Mouse (Mus musculus): ENCODE data around the gene Cnnm3. TPM values are rescaled to one million over a fixed set of nuclear protein-coding genes. Genes with fewer than 3 reads are reported as not detected.

Cnnm3 gene
- polyA plus RNA-seq, 1 experiment from 2014 or later = 4.6 TPM

- no peaks in the 10 kb centered on the region for H3K27me3 ChIP-seq
- H3K4me2 ChIP-seq (replicated peaks) = no peak overlapping the region
- H3K4me1 ChIP-seq = no peaks in the 10 kb centered on the region
- H3K9me3 ChIP-seq (replicated peaks) = no peaks in the 10 kb centered on the region
- peaks cover 33% of the 10 kb centered on the region for H3K36me3 ChIP-seq
- H3K27ac ChIP-seq = no peak overlapping the region
- H3K4me3 ChIP-seq = no peak overlapping the region
- no peak overlapping the region for H3K9ac ChIP-seq
- WGBS = 91% methylated on average over 11 of the region's 11 CpGs
- no peak for ATAC-seq (ENCODE audit: low FRiP score)
Measured at GRCm38 (mm10) chr1:36540132-36540531, 28.5 kb downstream of the Cnnm3 start.

DNA sequence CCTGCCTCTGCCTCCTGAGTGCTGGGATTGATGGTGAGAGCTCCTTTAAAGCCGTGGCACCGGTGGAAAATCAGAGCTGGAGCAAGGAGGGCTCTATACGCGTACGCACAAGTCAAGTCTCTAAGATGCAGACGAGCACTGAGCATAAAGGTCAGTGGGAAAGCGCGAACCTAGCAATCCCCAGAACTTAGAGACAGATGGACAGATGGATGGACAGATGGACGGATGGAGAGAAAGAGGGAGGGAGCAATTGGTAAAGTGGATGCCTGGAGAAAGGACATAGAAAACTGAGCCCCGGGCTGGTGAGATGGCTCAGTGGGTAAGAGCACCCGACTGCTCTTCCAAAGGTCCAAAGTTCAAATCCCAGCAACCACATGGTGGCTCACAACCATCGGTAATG lies 29.1 kb downstream of the Cnnm3 start:
- no peak overlapping the region for H3K27ac ChIP-seq
- no peak overlapping the region for H3K4me2 ChIP-seq (replicated peaks)
- H3K9me3 ChIP-seq (replicated peaks) = no peaks in the 10 kb centered on the region
- no peak overlapping the region for H3K4me3 ChIP-seq
- H3K4me1 ChIP-seq = 0 out of 2 replicates have a peak, but pooled peaks cover 2% of the 10 kb centered on the region
- 96% methylated on average over 12 of the region's 12 CpGs for WGBS
- H3K27me3 ChIP-seq = no peaks in the 10 kb centered on the region
- no peak for ATAC-seq (ENCODE audit: low FRiP score)
- H3K36me3 ChIP-seq = peaks cover 33% of the 10 kb centered on the region
- no peak overlapping the region for H3K9ac ChIP-seq

DNA sequence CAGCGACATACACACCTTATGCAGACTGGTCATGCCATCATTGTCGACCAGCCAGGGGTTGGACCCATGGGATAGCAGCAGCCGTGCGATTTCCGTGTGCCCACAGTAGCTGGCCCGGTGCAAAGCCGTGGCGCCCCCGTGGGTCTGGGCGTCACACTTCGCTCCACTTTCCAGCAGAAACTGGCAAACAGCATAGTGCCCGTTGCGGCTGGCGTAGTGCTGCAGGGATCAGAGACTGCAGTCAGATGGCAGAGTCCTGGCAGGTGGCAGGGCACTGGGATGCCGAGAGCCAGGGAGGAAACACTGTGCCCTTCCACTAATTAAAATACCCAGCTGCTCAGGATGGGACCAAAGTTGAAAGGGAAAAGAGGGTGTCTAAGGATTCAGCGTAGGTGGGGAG lies 30.2 kb downstream of the Cnnm3 start:
- Histone ChIP-seq H3K9me3 (replicated peaks) (no peaks in the 10 kb centered on the region), H3K4me1 (peaks cover 9% of the 10 kb centered on the region), H3K4me3 (no peak overlapping the region), H3K4me2 (replicated peaks) (no peak overlapping the region), H3K9ac (no peak overlapping the region), H3K36me3 (peaks cover 33% of the 10 kb centered on the region), H3K27ac (no peak overlapping the region), H3K27me3 (no peaks in the 10 kb centered on the region)
- WGBS = 93% methylated on average over 16 of the region's 16 CpGs
- ATAC-seq (ENCODE audit: low FRiP score) = no peak

- Histone ChIP-seq H3K4me2 (replicated peaks) (no peak overlapping the region), H3K27me3 (no peaks in the 10 kb centered on the region), H3K36me3 (peaks cover 33% of the 10 kb centered on the region), H3K4me1 (peaks cover 15% of the 10 kb centered on the region), H3K9me3 (replicated peaks) (no peaks in the 10 kb centered on the region), H3K9ac (no peak overlapping the region), H3K4me3 (no peak overlapping the region), H3K27ac (no peak overlapping the region)
- ATAC-seq (ENCODE audit: low FRiP score) = no peak
- 93% methylated on average over 9 of the region's 9 CpGs for WGBS
Measured at GRCm38 (mm10) chr1:36542925-36543324, 31.3 kb downstream of the Cnnm3 start.

DNA sequence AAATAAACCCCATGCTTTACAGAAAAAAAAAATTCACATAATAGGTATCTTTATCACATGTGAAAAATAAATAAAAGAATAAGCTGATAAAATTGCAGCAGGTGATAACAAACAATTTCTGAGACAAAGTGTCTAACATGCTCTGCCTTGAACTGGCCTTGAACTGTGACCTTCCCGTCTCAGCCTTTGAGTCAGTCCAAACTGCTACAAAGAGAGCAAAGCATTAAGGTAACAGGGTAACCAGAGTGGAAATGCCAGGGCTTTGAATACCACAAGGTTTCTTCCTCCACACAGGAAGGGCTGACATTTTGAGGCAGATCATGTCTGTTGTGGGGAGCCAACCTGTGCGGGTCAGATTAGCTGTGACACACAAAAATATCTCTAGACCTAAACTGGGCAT lies 33.7 kb downstream of the Cnnm3 start:
- Histone ChIP-seq H3K4me3 (no peak overlapping the region), H3K9ac (no peak overlapping the region), H3K27me3 (no peaks in the 10 kb centered on the region), H3K36me3 (peaks cover 35% of the 10 kb centered on the region), H3K27ac (no peak overlapping the region), H3K9me3 (replicated peaks) (no peaks in the 10 kb centered on the region), H3K4me2 (replicated peaks) (no peak overlapping the region), H3K4me1 (peaks cover 36% of the 10 kb centered on the region)
- WGBS = 85% methylated on average over 2 of the region's 2 CpGs
- no peak for ATAC-seq (ENCODE audit: low FRiP score)

DNA sequence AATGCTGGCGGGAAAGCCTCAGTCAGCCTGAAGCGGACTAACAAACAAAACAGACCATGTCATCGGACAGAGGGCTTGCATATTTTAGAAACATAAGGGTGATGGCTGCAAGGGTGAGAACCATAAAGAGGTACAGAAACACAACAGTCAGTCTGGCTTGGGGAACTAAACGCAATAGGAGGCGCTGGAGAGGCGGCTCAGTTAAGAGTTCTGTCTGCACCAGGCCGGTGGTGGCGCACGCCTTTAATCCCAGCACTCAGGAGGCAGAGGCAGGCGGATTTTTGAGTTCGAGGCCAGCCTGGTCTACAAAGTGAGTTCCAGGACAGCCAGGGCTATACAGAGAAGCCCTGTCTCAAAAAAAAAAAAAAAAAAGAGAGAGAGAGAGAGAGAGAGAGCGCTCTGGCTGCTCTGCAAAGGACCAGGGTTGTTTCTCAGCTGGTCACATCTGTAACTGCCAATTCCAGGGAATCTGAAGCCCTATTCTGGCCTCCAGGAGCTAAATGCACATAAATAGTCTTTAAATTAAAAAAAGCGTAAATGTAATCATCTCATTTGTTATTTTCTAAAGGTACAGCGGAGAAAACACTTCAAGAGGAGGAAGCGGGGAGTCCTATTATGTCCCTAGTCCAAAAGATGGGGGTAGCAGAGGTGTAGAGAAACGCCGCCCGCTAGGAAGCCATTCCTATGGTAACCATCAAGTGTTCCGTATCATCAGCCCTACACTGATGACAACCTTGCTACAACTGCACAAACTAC lies 34.4 kb downstream of the Cnnm3 start:
- WGBS = 65% methylated on average over 17 of the region's 19 CpGs
- Histone ChIP-seq H3K27me3 (no peaks in the 10 kb centered on the region), H3K4me1 (peaks cover 38% of the 10 kb centered on the region), H3K4me3 (peak overlapping the region; percentile 57), H3K4me2 (replicated peaks) (peak overlapping the region; percentile 69), H3K9me3 (replicated peaks) (no peaks in the 10 kb centered on the region), H3K9ac (peak overlapping the region; percentile 80), H3K36me3 (peaks cover 36% of the 10 kb centered on the region), H3K27ac (no peak overlapping the region)
- no peak for ATAC-seq (ENCODE audit: low FRiP score)

DNA sequence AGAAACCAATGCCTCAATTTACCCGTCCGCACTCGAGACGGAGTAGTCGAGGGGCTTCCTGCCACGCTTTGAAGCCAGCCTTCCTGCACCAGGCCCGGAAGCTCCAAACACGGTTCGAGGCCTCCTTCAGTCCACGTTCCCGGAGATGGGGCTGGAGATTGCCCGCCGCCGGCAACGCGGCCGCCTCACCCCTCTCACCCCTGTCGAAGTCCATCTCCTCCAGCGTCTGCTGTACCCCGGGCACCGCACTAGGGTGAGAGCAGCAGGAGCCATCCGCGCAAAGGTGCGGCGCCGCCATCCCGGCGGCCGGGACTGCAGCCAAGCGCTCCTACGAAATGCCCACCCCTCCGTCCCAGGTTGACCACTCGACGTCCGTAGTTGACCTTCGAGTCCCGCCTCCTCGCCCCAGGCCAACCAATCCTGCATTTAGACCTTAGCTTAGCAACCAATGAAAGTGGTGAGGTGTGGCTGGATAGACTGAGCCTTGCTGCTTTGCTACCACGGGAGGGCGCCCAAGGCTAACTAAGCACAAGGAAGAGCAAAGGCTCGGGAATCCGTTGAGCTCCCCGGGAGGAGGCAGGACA lies 35.3 kb downstream of the Cnnm3 start, which contains the start of gene Ankrd39:
TSS of gene Ankrd39 (minus strand) at position 558 of the 584 bp plus-strand sequence.
- no peaks in the 10 kb centered on the region for H3K27me3 ChIP-seq
- peaks cover 40% of the 10 kb centered on the region for H3K4me1 ChIP-seq

GRCm38 (mm10) chr1:36547981-36548598 lies 36.4 kb downstream of the Cnnm3 start:
- Histone ChIP-seq H3K36me3 (peaks cover 45% of the 10 kb centered on the region), H3K27me3 (no peaks in the 10 kb centered on the region), H3K4me3 (no peak overlapping the region), H3K9me3 (replicated peaks) (no peaks in the 10 kb centered on the region), H3K27ac (peak overlapping the region; percentile 84), H3K9ac (peak overlapping the region; percentile 35; the same call in 1 of the 2 replicates), H3K4me2 (replicated peaks) (peak overlapping the region; percentile 27; the same call in 1 of the 2 replicates), H3K4me1 (peaks cover 41% of the 10 kb centered on the region)
- ATAC-seq (ENCODE audit: low FRiP score) = no peak
- WGBS = 41% methylated on average over 9 of the region's 9 CpGs

More for the DNA sequence above, 35.3 kb downstream of the Cnnm3 start, which contains the start of gene Ankrd39:
- peak within 1 kb of the TSS; percentile 84 for H3K27ac ChIP-seq
- H3K9me3 ChIP-seq (replicated peaks) = no peaks in the 10 kb centered on the region
- peaks cover 37% of the 10 kb centered on the region for H3K36me3 ChIP-seq
- ATAC-seq (ENCODE audit: low FRiP score) = peak; percentile 97
- H3K4me2 ChIP-seq (replicated peaks) = peak within 1 kb of the TSS; percentile 69
- WGBS = under 1% methylated on average over 43 of the region's 43 CpGs
- H3K9ac ChIP-seq = peak within 1 kb of the TSS; percentile 80
- H3K4me3 ChIP-seq = peak within 1 kb of the TSS; percentile 57

DNA sequence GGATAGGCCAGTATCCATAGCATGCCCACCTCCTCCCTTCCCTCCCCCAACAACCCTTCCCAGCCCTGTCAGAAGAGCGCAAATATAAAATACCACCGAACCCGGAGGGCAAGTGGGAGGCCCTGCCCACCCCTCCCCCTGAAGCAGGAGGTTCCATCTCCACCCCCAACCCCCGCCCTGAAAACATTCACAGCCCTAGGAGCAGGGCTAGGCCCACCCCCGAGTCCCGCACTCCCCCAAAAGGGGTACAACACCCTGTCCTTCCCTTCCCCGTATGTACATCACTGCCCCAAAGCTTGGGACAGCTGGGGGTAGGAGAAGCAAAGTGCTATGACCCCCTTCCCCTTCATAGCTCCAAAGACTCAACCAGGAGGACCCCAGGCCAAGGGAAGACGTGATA lies 37.1 kb downstream of the Cnnm3 start:
- H3K4me3 ChIP-seq = no peak overlapping the region
- ATAC-seq (ENCODE audit: low FRiP score) = no peak
- 0 out of 2 replicates have a peak overlapping the region, but pooled peaks have one; percentile 8 for H3K4me2 ChIP-seq (replicated peaks)
- no peaks in the 10 kb centered on the region for H3K27me3 ChIP-seq
- H3K36me3 ChIP-seq = peaks cover 52% of the 10 kb centered on the region
- no peaks in the 10 kb centered on the region for H3K9me3 ChIP-seq (replicated peaks)
- H3K27ac ChIP-seq = peak overlapping the region; percentile 84; the same call in 1 of the 2 replicates
- 54% methylated on average over 8 of the region's 8 CpGs for WGBS
- H3K4me1 ChIP-seq = peaks cover 48% of the 10 kb centered on the region
- 0 out of 2 replicates have a peak overlapping the region, but pooled peaks have one; percentile 41 for H3K9ac ChIP-seq

DNA sequence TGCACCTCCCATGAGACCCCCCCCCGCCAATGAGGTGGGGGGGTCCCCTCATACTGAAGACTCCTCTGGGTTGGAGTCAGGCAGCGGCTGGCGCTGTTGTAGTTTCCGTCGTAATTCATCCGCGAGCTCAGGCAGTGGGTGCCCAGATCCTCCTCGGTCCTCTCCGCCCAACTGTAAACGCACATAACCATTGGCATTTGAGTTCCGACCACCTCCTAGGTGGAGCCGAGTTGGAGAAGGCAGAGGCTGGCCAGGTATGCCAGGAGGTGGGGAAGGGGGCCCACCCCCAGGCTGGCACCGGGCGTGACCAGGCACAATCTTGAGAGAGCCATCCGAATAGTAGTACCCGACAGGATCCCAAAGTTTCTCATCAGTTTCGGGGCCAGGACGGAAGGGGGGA lies 37.8 kb downstream of the Cnnm3 start:
- Histone ChIP-seq H3K36me3 (peaks cover 59% of the 10 kb centered on the region), H3K9ac (no peak overlapping the region; the same call in 1 of the 2 replicates), H3K4me2 (replicated peaks) (no peak overlapping the region), H3K9me3 (replicated peaks) (no peaks in the 10 kb centered on the region), H3K27me3 (no peaks in the 10 kb centered on the region), H3K4me1 (peaks cover 54% of the 10 kb centered on the region), H3K4me3 (no peak overlapping the region), H3K27ac (no peak overlapping the region)
- ATAC-seq (ENCODE audit: low FRiP score) = no peak
- WGBS = 90% methylated on average over 18 of the region's 18 CpGs

DNA sequence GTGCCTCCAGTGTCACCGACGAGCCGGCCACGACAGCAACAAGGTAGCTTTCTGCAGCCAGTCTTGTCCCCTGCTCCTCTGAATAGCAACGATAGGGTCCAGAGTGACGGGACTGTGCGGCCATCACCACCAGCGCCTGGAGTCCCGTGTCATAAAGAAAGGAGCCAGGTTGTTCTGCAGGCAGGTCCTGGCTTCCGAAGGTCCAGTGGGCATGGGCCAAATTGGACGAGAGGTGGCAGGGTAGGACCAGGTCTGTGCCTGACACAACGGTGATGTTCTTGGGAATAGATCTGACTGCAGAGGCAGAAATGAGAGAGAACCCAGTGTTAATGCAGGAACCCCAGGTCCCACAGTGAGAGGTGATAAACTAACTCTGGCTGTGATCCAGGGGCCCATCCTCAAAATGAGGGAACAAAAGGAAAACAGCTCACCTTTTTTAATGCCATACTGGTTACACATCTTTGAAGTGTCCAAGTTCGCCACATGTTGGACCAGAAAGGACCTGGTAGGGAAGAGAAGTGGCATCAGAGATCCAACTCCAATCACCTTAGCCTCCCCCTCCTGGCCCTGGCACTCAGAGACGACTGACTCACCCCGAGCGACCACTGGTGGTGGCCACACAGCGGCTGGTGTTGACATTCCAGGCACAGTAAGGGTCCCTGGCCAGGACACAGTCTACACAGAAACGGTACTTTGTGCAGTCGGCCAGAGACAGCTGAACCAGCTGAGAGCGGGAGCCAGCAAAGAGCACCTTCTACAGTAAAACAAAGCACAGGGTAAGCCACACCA lies 38.6 kb downstream of the Cnnm3 start:
- Histone ChIP-seq H3K36me3 (peaks cover 64% of the 10 kb centered on the region), H3K4me2 (replicated peaks) (no peak overlapping the region), H3K27me3 (no peaks in the 10 kb centered on the region), H3K27ac (no peak overlapping the region), H3K9ac (no peak overlapping the region), H3K4me3 (no peak overlapping the region), H3K4me1 (peaks cover 62% of the 10 kb centered on the region), H3K9me3 (replicated peaks) (no peaks in the 10 kb centered on the region)
- WGBS = 79% methylated on average over 20 of the region's 20 CpGs
- no peak for ATAC-seq (ENCODE audit: low FRiP score)

- WGBS = 90% methylated on average over 17 of the region's 17 CpGs
- H3K4me2 ChIP-seq (replicated peaks) = no peak overlapping the region
- no peak for ATAC-seq (ENCODE audit: low FRiP score)
- H3K36me3 ChIP-seq = peaks cover 64% of the 10 kb centered on the region
- H3K27ac ChIP-seq = no peak overlapping the region
- H3K27me3 ChIP-seq = no peaks in the 10 kb centered on the region
- H3K9me3 ChIP-seq (replicated peaks) = no peaks in the 10 kb centered on the region
- peaks cover 62% of the 10 kb centered on the region for H3K4me1 ChIP-seq
- H3K9ac ChIP-seq = no peak overlapping the region
- H3K4me3 ChIP-seq = no peak overlapping the region
Measured at GRCm38 (mm10) chr1:36551904-36552303, 40.2 kb downstream of the Cnnm3 start.
